Mouse (Mus musculus) liver, adult 2 months (tissue): ENCODE results near the gene Nkrf. TPM values are rescaled to one million over a fixed set of nuclear protein-coding genes. Genes with fewer than 3 reads are reported as not detected.

Source experiments
- DNase-seq: peaks from one replicate; pipeline ENCODE4 v3.0.0-alpha.2; 2011; ENCODE audit warnings: low read depth, low spot score; ENCODE audit errors: extremely low read depth
- H3K27ac ChIP-seq: fragments of 200-500 bp; replicated peaks from 2 replicates; pipeline ENCODE4 v1.5.1; 2012; ENCODE audit warnings: low read depth, mild to moderate bottlenecking, control low read depth, inconsistent platforms, low read length; ENCODE audit not compliant: insufficient read depth
- H3K27me3 ChIP-seq: fragments of 200-500 bp; 2 replicates; pipeline ENCODE4 v1.6.1; 2012; ENCODE audit warnings: mild to moderate bottlenecking, moderate library complexity, low read length, inconsistent platforms; ENCODE audit not compliant: control insufficient read depth, insufficient read depth
- H3K36me3 ChIP-seq: fragments of 200-500 bp; 2 replicates; pipeline ENCODE4 v1.6.1; 2012; ENCODE audit warnings: low read length, inconsistent platforms; ENCODE audit not compliant: control insufficient read depth, insufficient read depth
- H3K4me1 ChIP-seq: fragments of 200-500 bp; 2 replicates; pipeline ENCODE4 v1.6.1; 2011; ENCODE audit warnings: low read length; ENCODE audit not compliant: control insufficient read depth, insufficient read depth
- H3K4me3 ChIP-seq: fragments of 200-500 bp; 2 replicates; pipeline ENCODE4 v1.5.1; 2011; ENCODE audit warnings: low read depth, mild to moderate bottlenecking, control low read depth, low read length, moderate library complexity; ENCODE audit not compliant: insufficient read depth
- H3K79me2 ChIP-seq: fragments of 200-500 bp; 2 replicates; pipeline ENCODE4 v1.6.1; 2012; ENCODE audit warnings: inconsistent platforms, mild to moderate bottlenecking, low read length, moderate library complexity; ENCODE audit not compliant: control insufficient read depth, insufficient read depth
- H3K9ac ChIP-seq: fragments of 200-500 bp; 2 replicates; pipeline ENCODE4 v1.6.1; 2012; ENCODE audit warnings: low read depth, mild to moderate bottlenecking, control low read depth, inconsistent platforms, low read length
- CTCF ChIP-seq: fragments of 200-500 bp; IDR thresholded peaks from 2 replicates; pipeline ENCODE4 v1.5.1; 2011; ENCODE audit warnings: low read depth, low read length, control low read depth
- POLR2A ChIP-seq: fragments of 200-500 bp; IDR thresholded peaks from 2 replicates; pipeline ENCODE4 v1.6.1; 2011; ENCODE audit warnings: low read length, control low read depth; ENCODE audit not compliant: insufficient read depth; ENCODE audit errors: extremely low read depth
- WGBS: fragments of 180-500 bp; shearing (Covaris S2); methylation state at CpG from one replicate; pipeline ENCODE4 v1.1.7; 2018; 5-methylcytosine and 5-hydroxymethylcytosine counted together
- polyA plus RNA-seq: library from polyadenylated mRNA; depleted of rRNA; stranded (reverse); fragments of >200 nt; gene quantifications from 2 replicates; pipeline ENCODE4 v1.2.3, GENCODE M21; 2012
- total RNA-seq: library from RNA; depleted of rRNA; stranded (reverse); fragments of >200 nt; gene quantifications from 2 replicates; pipeline ENCODE4 v1.2.3, GENCODE M21; 2014

Nkrf gene
- total and polyA plus RNA-seq, 2 experiments, result 0.39 to 1.5 TPM

DNA sequence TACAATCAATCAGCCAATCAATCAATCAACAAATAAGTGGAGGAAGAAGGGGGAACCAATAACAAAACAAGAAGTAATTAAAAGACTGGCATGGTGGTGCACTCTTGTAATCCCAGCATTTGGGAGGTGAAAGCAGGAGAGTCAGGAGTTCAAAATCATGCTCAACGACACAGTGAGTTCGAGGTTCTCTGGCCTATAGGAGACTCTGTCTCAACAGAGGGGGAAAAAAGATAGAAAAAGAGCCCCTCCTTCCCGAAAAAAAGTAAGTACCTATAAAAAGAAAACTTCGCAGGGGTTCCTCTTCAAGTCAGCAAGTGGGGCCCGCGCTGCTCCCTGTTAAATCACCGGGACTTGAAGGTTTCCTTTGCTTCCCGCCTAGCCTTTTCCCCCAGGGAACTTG is 28.9 kb downstream of the Nkrf start, which contains the start of the genes Ube2a and C330007P06Rik:
Gene Ube2a (plus strand): TSS at position 136 of the 400 bp plus-strand sequence.
Gene C330007P06Rik (minus strand): TSS at position 347 of the 400 bp plus-strand sequence.
- peak; percentile 9 for DNase-seq
- no peaks in the 10 kb centered on the region for H3K36me3 ChIP-seq
- 2% methylated on average over 8 of the region's 8 CpGs for WGBS
- H3K9ac ChIP-seq, result peak within 1 kb of the TSS; percentile 92
- H3K4me1 ChIP-seq, result peaks cover 5% of the 10 kb centered on the region
- TF ChIP-seq POLR2A (no peak), CTCF (no peak)
- peak within 1 kb of the TSS; percentile 71; the same call in 1 of the 2 replicates for H3K27ac ChIP-seq
- no peaks in the 10 kb centered on the region for H3K27me3 ChIP-seq
- peak within 1 kb of the TSS; percentile 89 for H3K4me3 ChIP-seq
- H3K79me2 ChIP-seq, result peaks cover 6% of the 10 kb centered on the region; the same call in 1 of the 2 replicates

DNA sequence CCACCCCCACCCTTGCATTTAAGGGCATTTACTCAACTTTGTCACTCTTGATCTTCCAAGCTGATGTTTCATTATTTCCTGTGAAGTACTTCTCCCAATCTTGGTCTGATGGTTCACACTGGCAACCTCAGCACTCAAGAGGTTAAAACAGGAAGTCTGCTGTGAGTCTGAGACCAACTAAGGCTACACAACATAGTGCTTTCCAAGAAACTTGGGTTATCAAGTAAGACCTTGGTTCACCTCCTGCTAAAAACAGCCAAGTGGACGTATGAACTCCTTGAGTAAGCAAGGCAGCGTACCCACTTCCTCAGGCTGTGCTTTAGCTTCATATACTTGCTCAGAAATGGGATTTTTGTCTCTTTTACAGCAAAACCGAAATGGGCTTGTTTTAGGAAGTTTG is 32.3 kb downstream of the Nkrf start:
- Histone ChIP-seq H3K27ac (no peak overlapping the region), H3K36me3 (no peaks in the 10 kb centered on the region), H3K4me3 (no peak overlapping the region), H3K27me3 (no peaks in the 10 kb centered on the region), H3K79me2 (peaks cover 6% of the 10 kb centered on the region; the same call in 1 of the 2 replicates), H3K4me1 (peaks cover 3% of the 10 kb centered on the region), H3K9ac (no peak overlapping the region)
- WGBS, result 82% methylated on average over 3 of the region's 3 CpGs
- TF ChIP-seq POLR2A (no peak), CTCF (no peak)
- no peak for DNase-seq

DNA sequence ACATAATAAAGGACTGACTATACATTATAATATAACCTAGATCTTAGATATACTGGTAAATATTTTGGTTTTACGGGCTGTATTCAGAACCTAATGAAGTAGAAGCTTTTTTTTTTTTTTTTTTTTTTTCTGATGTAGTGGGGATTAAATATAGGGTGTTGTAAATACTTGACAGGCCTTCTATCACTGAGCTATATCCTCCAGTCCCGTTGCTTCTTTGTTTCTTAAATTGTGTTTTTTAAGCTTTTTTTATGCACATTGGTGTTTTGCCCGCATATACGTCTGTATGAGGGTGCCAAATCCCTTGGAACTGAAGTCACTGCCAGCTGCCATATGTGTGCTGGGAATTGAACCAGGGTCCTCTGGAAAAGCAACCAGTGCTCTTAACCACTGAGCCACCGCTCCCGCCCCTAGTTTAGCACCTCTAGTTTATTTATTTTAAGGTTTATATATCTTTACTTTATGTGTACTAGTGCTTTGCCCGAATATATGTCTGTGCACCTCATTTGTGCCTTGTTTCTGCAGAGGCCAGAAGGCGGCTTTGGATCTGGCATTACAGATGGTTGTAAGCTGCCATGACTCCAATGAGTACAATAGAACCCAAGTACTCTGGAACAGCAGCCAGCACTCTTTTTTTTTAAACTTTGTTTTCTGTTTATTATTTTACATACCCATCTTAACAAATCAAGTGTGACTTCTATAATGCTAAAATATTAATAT is 37.9 kb downstream of the Nkrf start:
- no peaks in the 10 kb centered on the region; the same call in 1 of the 2 replicates for H3K4me1 ChIP-seq
- no peak overlapping the region for H3K9ac ChIP-seq
- no peak overlapping the region for H3K27ac ChIP-seq
- TF ChIP-seq CTCF (no peak), POLR2A (no peak)
- no peak for DNase-seq
- no peaks in the 10 kb centered on the region; the same call in 1 of the 2 replicates for H3K79me2 ChIP-seq
- no peaks in the 10 kb centered on the region for H3K36me3 ChIP-seq
- WGBS, result 56% methylated on average over 8 of the region's 8 CpGs
- H3K27me3 ChIP-seq, result no peaks in the 10 kb centered on the region
- H3K4me3 ChIP-seq, result peak overlapping the region; percentile 89; the same call in 1 of the 2 replicates

DNA sequence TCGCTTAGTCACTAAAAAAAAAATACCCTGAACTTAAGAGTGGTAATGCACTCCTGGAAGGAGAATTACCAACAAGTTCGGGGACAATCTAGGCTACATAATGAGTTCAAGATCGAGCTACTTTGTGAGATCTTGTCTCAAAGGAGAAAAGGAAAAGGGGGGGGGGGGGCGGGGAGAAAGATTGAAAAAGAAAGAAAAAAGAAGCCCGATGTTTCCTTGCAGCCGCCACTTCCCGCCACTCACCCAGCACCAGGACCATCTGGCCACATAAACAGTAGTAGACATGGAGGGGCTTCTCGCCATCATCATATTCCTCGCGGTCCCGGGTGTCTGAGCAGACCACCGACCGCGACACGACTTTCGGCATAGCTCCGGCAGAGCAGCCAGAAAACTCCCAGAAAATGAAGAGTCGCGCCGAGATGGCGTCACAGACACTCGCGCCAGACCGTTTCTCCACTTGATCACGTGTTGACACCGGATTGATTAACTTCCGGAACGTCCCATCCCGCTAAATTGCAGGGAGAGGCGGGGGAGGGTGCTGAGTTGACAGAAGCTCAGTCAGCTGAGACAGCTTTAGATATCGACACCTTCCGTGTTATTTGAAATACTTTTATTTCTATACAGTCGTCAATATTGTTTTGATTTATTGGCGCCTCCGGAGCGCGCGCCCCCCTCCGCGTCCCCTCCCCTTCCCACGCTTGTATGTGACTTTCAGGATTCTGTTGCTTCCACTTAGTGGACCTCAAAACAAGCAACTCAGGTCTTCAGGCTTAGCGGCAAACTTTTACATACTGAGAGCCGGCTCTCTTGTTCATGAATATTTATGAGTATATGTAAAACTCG is 38.7 kb downstream of the Nkrf start:
- TF ChIP-seq POLR2A, result 0 out of 2 replicates have a peak, but pooled peaks have one; percentile 13
- TF ChIP-seq CTCF, result no peak
- DNase-seq, result peak; percentile 78
- 1% methylated on average over 37 of the region's 44 CpGs for WGBS
- H3K79me2 ChIP-seq, result no peaks in the 10 kb centered on the region; the same call in 1 of the 2 replicates
- H3K9ac ChIP-seq, result peak overlapping the region; percentile 84
- peak overlapping the region; percentile 78 for H3K27ac ChIP-seq
- no peaks in the 10 kb centered on the region; the same call in 1 of the 2 replicates for H3K4me1 ChIP-seq
- no peaks in the 10 kb centered on the region for H3K36me3 ChIP-seq
- no peaks in the 10 kb centered on the region for H3K27me3 ChIP-seq
- peak overlapping the region; percentile 89 for H3K4me3 ChIP-seq

DNA sequence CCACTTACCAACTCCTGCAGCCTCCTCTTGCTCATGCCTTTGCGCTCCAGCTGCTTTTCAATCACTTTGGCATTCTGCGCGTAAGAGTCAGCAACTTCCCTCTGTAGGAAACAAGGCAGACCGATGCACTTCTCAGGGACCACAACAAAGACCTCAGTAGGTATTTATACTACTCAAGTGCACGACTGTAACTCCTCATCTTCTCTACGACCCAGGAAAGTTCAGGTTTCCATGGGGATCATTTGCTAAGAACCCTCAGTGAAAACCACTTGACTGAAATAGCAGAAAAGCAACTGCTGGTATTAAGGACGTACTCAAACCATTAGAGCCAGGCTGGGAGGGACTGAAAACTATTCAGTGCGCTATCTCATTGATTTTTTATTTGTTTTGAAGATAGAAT is 50.1 kb downstream of the Nkrf start:
- 90% methylated on average over 8 of the region's 8 CpGs for WGBS
- Histone ChIP-seq H3K79me2 (no peaks in the 10 kb centered on the region), H3K9ac (no peak overlapping the region), H3K27me3 (no peaks in the 10 kb centered on the region), H3K36me3 (peaks cover 4% of the 10 kb centered on the region; the same call in 1 of the 2 replicates), H3K27ac (no peak overlapping the region), H3K4me3 (no peak overlapping the region), H3K4me1 (no peaks in the 10 kb centered on the region)
- no peak for DNase-seq
- TF ChIP-seq POLR2A, result no peak
- TF ChIP-seq CTCF, result no peak
